Mouse (Mus musculus) kidney, postnatal 36 days (tissue): ENCODE measurements around the gene Pced1b.

Source experiments
- DNase-seq, 2 experiments: peaks; one replicate each; pipeline ENCODE4 v3.0.0; 2021 to 2022; ENCODE audit warnings: mixed read lengths in 2 of 2

Gene Pced1b

DNA sequence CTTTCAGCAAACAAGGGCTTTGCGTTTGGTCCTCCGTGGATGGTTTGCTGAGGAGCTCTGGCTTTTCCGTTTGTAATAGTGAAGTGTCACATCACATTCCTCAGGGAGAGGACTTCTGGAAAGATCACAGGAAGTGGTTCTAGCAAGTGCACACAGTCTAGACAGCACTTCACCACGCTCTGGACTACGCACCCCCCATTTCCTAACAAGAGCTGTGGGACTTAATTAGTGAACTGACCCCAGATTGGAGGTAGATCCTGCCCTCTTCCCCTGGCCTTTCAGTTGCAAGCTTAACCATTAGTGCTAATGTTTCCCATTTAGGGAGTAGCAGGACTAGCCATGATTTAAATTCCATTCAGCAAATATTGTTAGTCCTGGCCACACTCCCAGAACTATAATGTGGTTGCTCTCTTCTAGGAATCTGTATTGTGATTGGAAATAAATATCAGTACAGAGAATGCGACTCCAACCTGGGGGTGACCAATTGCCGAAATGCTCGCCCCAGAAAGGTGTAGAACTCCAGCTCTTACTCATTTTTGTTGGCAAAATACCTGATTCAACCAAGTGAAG is 10.4 kb downstream of the Pced1b start:
- DNase-seq, result peak in 1 of 2 experiments; percentile 21

DNA sequence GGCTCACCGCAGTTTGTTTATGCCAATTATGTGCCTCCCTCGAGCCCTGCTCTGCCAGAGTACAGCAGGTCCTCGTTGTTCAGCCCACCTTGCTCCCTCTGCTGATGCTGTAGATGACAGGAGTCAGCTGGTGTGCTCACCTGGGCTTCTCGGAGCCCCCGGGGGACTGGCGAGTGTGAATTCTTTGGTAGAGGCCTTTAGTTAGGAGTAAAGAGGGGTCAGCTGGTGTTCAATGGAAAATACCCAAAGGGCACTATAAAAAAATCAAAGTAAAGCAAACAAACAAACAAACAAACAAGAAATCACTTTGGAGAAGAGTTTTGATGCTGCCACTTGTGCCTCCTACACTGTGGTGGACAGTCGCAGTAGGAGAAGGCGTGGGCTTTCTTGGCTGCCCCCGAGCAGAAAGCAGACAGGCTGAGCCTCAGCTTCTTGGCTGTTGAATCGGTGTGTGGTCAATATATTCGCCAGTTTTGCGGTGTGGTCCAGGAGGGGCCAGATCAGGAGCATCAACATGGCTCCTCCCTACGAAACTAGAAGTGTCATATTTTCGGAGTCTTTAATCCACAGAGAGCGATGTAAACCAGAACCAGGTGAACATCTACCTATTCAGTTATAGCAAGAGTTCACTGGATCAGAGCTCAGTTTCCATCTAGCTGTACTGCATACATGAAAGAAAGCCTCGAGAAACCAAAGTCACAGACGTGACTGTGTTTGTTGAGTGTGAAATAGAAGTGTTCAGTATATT is 11.8 kb downstream of the Pced1b start:
- no peak for DNase-seq

DNA sequence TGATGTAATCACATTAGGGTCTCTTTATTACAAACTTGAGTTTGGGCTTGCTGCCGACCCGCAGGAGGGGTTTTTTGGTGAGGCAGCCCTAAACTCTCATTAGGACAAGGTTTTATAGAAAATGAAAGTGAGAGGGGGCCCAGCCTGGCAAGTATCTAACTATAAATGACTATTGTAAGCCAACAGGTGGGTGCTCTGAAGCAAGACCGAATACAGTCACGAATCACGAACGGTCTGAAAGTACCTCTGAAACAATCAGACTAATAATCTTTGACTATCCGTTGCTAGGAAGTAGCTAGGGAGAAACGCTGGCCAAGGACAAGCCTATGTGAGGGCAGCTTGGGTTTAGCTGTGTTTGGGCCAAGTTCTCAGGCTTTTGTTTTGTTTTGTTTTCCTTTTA is 12.4 kb downstream of the Pced1b start:
- DNase-seq, result no peak

DNA sequence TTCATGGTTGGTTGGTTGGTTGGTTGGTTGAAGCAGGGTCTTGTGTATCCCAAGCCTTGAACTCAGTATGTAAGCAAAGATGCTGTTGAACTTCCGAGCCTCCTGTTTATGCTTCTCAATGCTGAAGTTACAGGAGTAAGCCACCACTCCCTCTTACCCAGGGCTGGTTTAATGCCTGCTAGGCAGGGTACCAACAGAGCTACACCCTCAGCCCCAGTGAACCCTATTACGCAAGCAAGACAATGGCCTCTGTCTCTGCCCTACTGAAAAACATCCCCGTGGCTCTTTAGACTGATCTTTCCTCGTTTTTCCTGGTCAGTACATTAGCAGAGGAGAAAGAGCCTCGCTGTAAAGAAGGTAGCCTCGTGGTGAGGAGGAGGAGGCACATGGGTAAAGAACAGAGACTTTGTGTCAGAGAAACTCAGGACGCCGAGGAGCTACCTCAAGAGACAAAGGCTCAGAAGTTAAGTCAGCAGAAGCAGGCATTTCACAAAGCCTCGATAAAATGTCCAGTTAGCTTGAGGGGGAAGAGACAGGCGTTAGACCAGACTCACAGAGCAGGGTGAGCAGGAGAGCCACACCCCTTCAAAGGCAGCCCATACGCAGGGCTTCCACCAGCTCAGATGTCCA is 13.2 kb downstream of the Pced1b start:
- no peak for DNase-seq

DNA sequence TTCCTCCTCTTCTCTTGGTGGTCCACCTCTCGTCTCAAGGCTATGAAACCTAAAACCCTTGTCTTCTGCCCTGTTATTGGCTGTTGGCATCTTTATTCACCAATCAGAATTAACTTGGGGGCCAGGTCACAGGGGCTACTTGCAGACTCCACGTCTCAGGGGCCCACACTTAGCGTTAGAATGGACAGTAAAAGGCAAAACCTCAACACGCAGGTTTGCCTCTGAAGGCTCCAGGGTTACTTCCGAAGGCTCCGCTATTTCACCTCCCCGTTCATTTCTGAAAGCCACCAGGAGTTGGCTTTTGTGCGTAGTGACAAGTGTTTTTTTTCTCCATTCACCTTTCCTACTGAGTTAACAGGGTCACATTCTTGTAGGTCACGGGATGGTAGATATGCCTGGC is 15.3 kb downstream of the Pced1b start:
- no peak for DNase-seq

DNA sequence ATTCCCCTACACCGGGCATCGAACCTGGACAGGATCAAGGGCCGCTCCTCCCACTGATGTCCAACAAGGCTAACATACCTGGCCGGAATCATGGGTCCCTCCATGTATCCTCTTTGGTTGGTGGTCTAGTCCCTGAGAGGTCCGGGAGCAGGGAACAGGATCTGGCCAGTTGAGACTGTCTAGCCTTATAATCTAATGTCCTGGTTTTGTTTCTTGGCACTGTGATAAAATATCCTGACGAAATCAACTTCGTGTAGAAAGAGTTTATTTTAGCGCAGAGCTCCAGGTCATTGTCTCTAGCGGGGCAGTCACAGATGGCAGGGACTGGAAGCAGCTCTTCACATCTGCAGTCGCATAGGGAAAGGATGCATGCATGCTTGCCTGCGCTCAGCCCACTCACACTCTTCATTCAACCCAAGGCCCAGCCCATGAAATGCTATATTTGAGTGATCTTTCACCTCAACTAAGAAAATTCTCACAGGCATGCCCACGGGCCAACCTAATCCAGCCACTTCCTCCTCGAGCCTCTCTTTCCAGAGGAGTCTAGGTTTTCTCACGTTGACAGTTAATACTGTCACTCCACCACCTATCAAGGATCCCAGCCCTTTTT is 19.4 kb downstream of the Pced1b start:
- DNase-seq, result no peak

DNA sequence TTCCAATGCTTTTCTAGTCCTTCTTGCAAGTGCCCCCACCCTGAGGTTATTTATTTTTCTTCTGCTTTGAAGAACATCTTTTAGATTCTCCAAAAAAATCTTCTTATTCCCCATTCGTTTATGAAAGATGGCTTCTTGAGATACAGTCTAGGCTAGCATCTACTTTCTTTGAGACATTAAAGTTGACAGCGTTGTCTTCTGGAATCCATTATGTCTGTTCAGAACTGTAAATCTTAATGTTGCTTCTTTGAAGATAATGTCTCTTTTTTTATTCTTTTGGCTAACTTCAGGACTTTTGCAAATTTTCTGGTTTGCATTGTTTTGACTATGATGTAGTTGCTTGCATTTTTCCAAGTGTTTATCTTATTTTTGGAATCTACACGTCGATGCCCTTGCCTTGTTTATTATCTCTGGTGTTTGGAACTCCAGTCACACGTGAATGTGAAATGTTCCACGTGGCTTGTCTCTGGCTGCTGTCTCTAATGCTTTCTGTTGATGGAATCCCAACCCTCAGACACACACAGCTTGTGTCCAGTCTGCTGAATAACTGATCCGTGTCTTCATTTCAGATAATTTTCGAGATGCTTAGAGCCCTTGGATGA is 20.3 kb downstream of the Pced1b start:
- DNase-seq, result no peak

DNA sequence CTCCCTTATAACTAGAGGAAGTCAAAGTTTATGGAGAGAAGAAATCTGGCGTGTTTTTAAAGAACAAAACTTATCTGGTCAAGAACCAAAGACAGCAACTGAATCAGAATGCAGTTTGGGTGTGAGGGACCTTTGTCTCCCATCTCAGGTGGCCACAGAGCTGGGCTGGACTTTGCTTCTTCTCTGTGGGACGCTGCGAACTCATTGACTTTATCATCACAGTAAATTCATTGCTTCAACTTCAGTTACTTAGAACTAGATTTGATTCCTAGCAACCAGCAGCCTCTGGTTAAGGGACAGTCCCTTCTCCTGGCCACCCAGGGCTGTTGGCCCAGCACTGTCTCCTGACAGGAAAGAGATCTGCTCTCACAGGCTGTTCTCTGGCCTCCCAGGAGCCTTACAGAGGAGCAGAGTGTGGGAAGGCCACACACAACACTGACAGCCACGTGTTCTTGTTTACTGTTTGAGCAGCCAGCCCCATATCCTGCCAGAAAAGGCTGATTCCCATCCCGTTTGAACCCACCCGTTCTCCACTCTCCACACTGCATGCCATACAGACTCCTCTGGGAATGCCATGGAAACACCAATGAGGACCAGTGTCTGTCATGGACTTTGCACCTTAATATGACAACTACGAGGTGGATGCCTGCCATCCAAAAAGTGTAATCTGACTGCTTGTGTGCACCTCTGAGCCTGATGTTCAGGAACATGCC is 25.2 kb downstream of the Pced1b start:
- peak in 1 of 2 experiments; percentile 10 for DNase-seq

DNA sequence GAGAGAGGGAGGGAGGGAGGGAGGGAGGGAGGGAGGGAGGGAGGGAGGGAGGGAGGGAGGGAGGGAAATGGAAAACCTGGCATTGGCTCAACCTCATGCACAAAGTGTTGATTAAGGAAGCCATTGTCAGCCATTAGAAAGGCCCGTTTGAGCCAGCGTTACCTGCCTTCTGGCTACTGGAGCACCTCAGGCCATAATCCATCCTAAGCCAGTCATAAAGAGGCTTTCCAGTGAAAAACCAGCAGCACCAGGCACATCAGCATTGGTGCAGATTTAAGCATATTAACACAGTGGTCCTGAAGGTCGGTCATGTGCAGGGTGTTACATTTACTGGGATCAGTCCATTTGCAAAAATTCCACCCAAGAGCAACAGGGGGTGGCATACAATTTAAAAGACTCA is 25.9 kb downstream of the Pced1b start:
- DNase-seq, result no peak

DNA sequence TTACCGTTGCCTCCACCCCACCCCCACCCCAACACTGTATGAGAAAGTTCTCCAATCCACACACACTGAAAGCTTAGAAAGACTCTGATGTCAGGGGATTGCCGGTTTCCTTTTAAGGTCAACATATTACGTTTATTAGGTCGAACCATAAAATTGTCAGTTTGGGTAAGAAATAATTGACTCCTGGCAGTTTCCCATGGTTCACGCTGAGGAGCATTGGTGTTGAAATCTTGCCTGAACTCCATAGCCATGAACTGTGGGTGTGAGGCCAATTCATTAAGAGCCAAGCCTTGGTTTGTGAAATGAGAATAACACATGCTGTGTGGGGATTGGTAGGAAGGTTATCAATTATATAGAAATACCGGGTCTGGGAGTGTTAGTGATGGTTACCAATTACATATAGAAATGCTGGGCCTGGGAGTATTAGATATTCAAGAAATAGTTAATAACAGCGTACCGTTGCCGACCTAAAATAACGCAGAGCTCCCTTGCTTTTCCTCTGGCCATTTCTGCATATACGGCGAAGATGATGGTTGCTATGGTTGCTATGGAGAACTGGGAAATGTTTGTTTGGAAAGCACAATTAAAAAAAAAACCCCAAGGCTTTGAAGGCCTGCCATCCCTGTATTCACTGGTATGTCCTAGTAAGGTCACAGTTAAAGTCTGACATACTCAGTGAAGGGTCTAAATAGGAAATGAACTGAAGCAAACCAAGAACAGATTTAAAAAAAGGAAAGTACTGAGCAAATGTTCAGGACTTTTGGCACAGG is 28.9 kb downstream of the Pced1b start:
- DNase-seq, result no peak

DNA sequence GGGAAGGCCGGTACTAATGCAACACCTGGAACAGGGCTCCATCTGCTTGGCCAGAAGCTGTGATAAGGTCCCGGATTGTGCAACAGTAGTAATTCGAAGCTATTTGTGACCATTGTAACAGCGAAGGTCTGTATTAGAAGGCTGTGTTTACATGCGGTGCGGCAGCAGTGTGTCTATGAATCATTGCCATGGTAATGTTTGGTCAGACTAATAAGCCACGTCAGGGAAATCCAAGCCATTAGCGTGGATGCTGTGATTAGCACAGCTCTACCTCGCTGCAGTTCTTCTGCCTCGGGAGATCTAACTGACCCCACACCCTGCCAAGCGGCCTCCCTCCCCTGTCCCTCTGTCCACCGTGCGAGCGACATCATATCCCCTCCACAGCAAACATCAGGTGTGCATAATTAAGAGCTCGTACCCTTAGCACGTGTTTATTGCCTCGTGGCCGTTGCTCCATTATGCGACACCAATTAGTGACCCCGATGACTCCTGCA is 29.8 kb downstream of the Pced1b start:
- no peak for DNase-seq

DNA sequence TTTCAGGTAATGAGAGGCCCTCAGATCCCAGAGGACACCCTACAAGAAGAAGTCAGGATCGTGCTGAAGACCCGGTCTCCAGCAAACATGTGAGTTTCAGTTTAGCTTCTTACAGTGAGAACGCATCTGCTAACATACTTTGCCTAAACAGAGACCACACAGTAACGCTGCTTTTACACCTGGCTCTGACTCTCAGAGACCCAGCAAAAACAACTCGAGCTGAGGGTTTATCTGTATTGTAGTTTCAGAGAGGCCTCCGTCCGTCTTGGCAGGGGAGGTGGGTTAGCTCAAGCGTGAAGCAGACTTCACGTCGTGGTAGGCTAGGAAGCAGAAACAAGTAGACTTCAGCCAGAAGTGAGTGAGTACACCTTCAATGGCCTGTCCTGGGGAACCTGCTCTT is 30.4 kb downstream of the Pced1b start:
- DNase-seq, result peak in 1 of 2 experiments; percentile 49

DNA sequence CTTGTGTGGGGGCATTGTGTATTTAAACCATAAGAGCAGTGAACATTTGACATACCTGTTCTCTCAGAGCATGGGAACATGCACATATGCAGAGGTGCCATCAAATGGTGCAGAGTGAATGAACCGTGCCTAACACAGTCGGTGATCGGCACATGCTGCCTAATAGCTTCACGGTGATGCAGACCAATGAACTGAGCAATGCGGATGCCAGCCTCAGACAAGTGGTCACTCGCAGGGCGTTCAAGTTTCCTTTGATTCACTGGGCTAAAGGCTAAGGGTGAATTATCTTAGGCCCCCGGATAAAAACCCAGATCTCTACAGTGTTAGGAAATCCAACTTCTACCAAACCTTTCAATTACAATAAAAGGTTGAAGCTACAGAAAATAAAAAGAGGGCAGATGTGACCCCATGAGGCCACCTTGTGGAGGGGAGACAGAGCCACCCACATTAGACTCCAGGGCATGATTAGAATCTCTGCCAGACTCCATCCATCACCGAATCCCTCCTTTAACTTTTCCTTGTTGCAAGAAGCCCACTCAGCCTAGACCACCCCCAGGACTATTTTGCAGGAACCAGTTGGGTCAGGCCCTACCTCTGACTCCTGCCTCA is 31.5 kb downstream of the Pced1b start:
- DNase-seq, result no peak

DNA sequence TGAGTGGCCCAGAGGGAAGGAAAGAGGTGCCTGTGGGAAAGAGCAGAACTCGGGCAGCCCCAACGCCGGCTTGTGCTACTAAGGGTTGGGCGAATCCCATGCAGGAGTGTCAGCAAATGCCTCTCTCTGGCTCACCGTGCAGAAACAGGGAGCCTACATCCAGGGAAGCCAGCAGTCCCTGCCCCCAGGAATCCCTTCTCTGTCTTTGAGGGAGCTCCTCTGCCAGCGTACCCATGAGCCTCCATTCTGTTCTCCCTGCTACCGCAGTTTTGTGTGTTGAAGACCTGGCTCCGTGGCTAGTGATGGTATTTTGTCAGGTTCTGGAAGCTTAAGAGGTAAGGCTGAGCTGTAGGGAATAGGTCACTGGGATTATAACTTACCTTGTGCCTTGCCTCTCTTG is 33.2 kb downstream of the Pced1b start:
- no peak for DNase-seq

DNA sequence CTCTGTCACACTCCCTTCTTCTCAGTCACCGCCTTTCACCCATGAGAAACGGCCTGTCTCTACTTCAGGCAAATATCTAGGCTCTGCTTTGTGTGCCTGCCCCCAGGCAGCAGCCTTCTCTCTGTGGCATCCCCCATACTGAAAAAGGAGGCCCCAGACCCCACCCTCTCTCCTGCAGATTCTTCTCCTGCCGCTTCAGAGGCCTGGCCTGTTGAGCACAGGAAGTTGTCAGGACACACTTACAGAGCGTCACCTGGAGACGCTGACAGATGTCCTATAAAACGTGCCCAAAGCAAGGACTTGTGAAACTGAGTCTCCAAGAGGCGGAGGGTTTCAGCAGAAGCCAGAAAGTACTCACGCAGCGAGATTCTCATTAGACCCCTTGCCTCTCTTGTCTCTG is 33.9 kb downstream of the Pced1b start:
- no peak for DNase-seq

DNA sequence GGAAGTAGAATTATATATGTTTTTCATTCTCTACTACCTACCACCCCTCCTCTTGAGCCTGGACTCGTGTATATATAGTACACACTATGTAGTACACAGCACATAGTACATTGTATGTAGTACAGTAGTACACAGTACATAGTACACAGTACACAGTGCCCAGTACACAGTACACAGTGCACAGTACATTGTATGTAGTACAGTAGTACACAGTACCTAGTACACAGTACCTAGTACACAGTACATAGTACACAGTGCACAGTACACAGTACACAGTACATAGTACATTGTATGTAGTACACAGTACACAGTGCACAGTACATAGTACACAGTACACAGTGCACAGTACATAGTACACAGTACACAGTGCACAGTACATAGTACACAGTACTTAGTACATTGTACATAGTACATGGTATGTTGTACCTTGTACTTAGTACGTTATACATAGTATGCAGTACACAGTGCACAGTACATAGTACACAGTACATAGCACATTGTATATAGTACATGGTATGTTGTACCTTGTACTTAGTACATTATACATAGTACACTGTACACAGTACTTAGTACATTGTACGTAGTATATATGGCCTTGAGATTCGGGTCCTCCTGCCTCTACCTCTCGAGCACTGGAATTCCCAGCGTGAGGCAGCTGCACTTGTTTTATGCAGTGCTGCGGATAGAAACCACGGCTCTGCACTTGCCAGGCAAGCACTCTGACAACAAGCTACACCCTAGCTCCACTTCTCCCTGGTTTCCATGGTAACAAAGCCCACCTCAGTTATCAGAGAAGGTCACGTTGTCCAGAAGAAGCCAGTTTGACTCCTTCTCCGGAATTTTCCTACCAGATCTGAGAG is 35.0 kb downstream of the Pced1b start:
- no peak for DNase-seq

DNA sequence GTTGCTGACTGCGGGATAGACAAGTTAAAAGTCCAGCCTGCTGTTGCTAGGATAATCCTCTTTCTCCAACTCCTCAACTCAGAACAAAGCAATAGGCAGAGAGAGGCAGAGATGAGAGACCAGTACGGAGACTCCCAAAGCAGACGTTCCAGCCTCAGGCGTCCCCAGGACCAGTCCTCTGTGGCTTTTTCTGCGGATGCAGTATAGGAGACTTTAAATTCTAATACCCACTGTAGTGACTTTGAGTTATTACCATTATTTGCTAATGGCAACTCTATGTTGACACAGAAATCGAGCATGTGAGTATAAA is 35.6 kb downstream of the Pced1b start:
- no peak for DNase-seq

DNA sequence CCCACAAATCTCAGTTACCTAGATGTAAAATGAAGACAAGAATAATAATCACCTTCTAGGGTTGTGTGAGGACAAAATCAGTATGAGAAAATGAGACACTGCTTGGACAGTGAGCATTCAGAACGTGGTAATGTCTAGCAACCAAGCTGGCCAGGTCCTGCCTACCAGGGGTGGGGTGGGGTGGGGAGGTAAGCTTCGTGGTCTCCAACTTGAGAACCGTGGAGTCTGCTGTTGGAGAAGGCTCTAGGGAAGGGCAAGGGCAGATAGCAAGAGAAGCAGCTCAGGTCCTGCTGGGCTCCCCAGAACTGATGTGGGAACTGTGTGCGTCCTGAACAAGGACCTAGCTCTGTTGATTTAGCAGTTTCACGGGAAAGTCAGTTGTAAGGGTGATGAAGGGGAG is 37.3 kb downstream of the Pced1b start:
- no peak for DNase-seq

DNA sequence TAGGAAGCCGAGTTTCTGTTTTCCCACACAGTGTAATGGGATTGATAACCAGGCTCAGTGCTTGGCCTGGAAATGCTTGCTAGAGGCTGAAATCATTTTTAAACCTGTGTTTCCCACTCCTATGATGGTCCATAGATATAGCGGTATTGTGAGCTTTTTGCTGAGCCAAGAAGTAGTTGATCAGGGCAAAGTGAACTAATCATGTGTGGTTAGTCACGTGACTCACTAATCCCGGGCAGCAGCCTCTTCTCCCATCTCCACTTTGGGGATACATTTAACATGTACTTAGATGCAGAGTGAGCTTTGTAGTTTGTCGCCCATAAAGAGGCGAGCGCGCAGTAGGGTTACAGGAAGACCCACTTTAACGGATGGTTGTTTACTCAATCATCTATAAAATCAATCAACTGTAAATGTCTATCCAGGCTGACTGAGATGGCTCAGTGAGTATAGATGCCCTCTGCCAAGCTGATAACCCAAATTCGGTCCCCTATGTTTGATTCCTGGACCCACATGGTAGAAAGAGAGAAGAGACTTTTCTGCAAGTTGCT is 38.8 kb downstream of the Pced1b start:
- DNase-seq, result no peak

DNA sequence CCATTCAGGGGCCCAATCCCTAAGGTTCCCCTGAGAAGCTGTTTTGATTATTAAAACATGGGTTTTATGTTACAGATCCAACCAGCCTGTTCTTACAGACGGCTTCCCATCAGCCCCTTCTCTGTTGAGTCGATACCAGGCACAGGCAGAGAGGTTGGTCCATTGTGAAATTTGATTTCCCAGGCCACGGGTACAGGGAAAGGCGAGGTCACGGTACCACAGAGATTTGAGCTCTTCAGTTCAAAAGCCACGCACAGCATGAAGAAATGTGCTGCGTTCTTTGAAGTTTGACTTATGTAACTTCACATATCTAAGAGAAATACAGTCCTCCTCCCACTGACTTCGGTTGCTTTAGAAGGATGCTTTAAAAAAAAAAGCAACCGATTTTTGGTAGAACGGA is 39.8 kb downstream of the Pced1b start:
- DNase-seq, result no peak
